Mouse (Mus musculus): Measurements from ENCODE around the gene Fxyd7.

DNA sequence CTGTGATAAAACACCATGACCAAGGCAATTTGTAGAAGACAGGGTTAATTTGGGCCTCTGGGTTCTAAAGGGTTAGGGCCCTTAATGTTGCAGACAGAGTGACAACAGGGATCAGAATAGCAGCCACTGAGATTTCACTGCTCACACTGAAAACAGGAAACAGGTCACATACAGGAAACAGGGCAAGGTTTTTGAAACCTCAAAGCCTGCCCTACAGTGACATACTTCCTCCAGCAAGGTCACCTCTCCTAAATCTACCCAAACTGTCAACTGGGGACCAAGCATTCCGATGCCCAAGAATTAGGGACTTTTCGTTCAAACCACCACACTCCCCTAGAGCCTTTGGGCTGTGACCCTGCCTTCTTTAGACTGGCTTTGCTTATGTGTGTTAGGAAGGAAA lies 38.5 kb upstream of the Fxyd7 start:
- TF ChIP-seq POLR2A (IDR thresholded peaks at IDR 0.05; ENCODE audit: borderline replicate concordance, extremely low read depth, low read depth, low read length) (no peak), CTCF (IDR thresholded peaks at IDR 0.05; ENCODE audit: insufficient read depth, low read length) (no peak)
